Mouse (Mus musculus) megakaryocyte-erythroid progenitor cell, adult 5-6 weeks (primary cell): Measurements from ENCODE around the gene Cplx3. TPM values are rescaled to one million over a fixed set of nuclear protein-coding genes. Genes with fewer than 3 reads are reported as not detected.
A peak's percentile ranks its signal among the peaks of the same experiment; 100 is the strongest.

Experiments used
- ATAC-seq: replicated peaks from 2 replicates; pipeline ENCODE4 v1.8.0; 2016; ENCODE audit warnings: mild to moderate bottlenecking, inconsistent platforms; ENCODE audit not compliant: severe bottlenecking, poor library complexity, low FRiP score, low TSS enrichment
- total RNA-seq, 2 experiments: library from RNA; stranded (forward) in 1 of 2; stranded (reverse) in 1 of 2; fragments of 200-1000, 215-1000 nt in 1 of 2; fragments of >200 nt in 1 of 2; fragmentation: Nextera tagmentation in 1 of 2; gene quantifications; 2 replicates each; pipeline ENCODE4 v1.2.3; 2014 to 2017

Cplx3 gene
- total RNA-seq, 2 experiments from 2014 or later = not detected

GRCm38 (mm10) chr9:57565741-57566221, 40.3 kb downstream of the Cplx3 start:
- no peak for ATAC-seq

GRCm38 (mm10) chr9:57564609-57565008, 41.5 kb downstream of the Cplx3 start:
- no peak for ATAC-seq

GRCm38 (mm10) chr9:57562896-57563372, 43.1 kb downstream of the Cplx3 start:
- no peak for ATAC-seq

- ATAC-seq = no peak
Observed at GRCm38 (mm10) chr9:57561711-57562099, 44.4 kb downstream of the Cplx3 start.

GRCm38 (mm10) chr9:57560861-57561710, 45.0 kb downstream of the Cplx3 start, which contains the start of gene Scamp2:
TSS of gene Scamp2 (plus strand) at chr9:57560943.
- peak; percentile 99 for ATAC-seq

GRCm38 (mm10) chr9:57560263-57560662, 45.8 kb downstream of the Cplx3 start:
- ATAC-seq = 0 out of 2 replicates have a peak, but pooled peaks have one; percentile 11

GRCm38 (mm10) chr9:57559568-57559967, 46.5 kb downstream of the Cplx3 start:
- no peak for ATAC-seq

- ATAC-seq = no peak
Observed at GRCm38 (mm10) chr9:57558625-57559024, 47.5 kb downstream of the Cplx3 start.

GRCm38 (mm10) chr9:57557215-57557614, 48.9 kb downstream of the Cplx3 start:
- no peak for ATAC-seq

- ATAC-seq = no peak
Observed at GRCm38 (mm10) chr9:57554753-57555152, 51.3 kb downstream of the Cplx3 start.

- no peak for ATAC-seq
Observed at GRCm38 (mm10) chr9:57553119-57553518, 53.0 kb downstream of the Cplx3 start.

- no peak; the same call in 1 of the 2 replicates for ATAC-seq
Observed at GRCm38 (mm10) chr9:57552139-57552887, 53.8 kb downstream of the Cplx3 start, which contains the start of gene Mpi. TSS of gene Mpi (minus strand) at chr9:57552763.

GRCm38 (mm10) chr9:57550126-57550862, 55.8 kb downstream of the Cplx3 start:
- no peak for ATAC-seq

Other genes with a start within 250 kb of the Cplx3 start
- gene Ppcdc, start 166.2 kb downstream of the Cplx3 start, total RNA-seq (2014; fragmentation: Nextera tagmentation) = 22.1 and 34.8 TPM in 2 replicates
- 10.5 and 13.9 TPM in 2 replicates for gene Ppcdc, start 166.2 kb downstream of the Cplx3 start, total RNA-seq (2017)
- gene Scamp5, start 138.2 kb downstream of the Cplx3 start, total RNA-seq (2014; fragmentation: Nextera tagmentation) = not detected in 2 replicates
- not detected in 2 replicates for gene Scamp5, start 138.2 kb downstream of the Cplx3 start, total RNA-seq (2017)
- gene Rpp25, start 102.3 kb downstream of the Cplx3 start, total RNA-seq (2014; fragmentation: Nextera tagmentation) = not detected in 2 replicates
- not detected in 2 replicates for gene Rpp25, start 102.3 kb downstream of the Cplx3 start, total RNA-seq (2017)
- gene Cox5a, start 85.0 kb downstream of the Cplx3 start, total RNA-seq (2014; fragmentation: Nextera tagmentation) = 479 and 484 TPM in 2 replicates
- 60.4 and 80.0 TPM in 2 replicates for gene Cox5a, start 85.0 kb downstream of the Cplx3 start, total RNA-seq (2017)
- gene Fam219b, start 68.8 kb downstream of the Cplx3 start, total RNA-seq (2014; fragmentation: Nextera tagmentation) = 12.1 and 12.7 TPM in 2 replicates
- 9.2 and 10.0 TPM in 2 replicates for gene Fam219b, start 68.8 kb downstream of the Cplx3 start, total RNA-seq (2017)
- 13.5 and 16.6 TPM in 2 replicates for gene Mpi, start 53.5 kb downstream of the Cplx3 start, total RNA-seq (2014; fragmentation: Nextera tagmentation)
- gene Mpi, start 53.5 kb downstream of the Cplx3 start, total RNA-seq (2017) = 6.6 and 6.7 TPM in 2 replicates
- gene Scamp2, start 45.3 kb downstream of the Cplx3 start, total RNA-seq (2014; fragmentation: Nextera tagmentation) = 21.5 and 45.2 TPM in 2 replicates
- 10.1 and 22.2 TPM in 2 replicates for gene Scamp2, start 45.3 kb downstream of the Cplx3 start, total RNA-seq (2017)
- 8.7 and 16.7 TPM in 2 replicates for gene Ulk3, start 16.8 kb downstream of the Cplx3 start, total RNA-seq (2014; fragmentation: Nextera tagmentation)
- gene Ulk3, start 16.8 kb downstream of the Cplx3 start, total RNA-seq (2017) = 2.6 and 3.8 TPM in 2 replicates
- gene Lman1l, start 14.5 kb upstream of the Cplx3 start, total RNA-seq (2014; fragmentation: Nextera tagmentation) = not detected in 2 replicates
- gene Lman1l, start 14.5 kb upstream of the Cplx3 start, total RNA-seq (2017) = not detected in 2 replicates
- 151 and 213 TPM in 2 replicates for gene Csk, start 47.4 kb upstream of the Cplx3 start, total RNA-seq (2014; fragmentation: Nextera tagmentation)
- gene Csk, start 47.4 kb upstream of the Cplx3 start, total RNA-seq (2017) = 158 and 213 TPM in 2 replicates
- not detected in 2 replicates for gene Cyp1a2, start 77.4 kb upstream of the Cplx3 start, total RNA-seq (2014; fragmentation: Nextera tagmentation)
- not detected in 2 replicates for gene Cyp1a2, start 77.4 kb upstream of the Cplx3 start, total RNA-seq (2017)
- gene Cyp1a1, start 81.6 kb upstream of the Cplx3 start, total RNA-seq (2014; fragmentation: Nextera tagmentation) = 0.52 and 1.7 TPM in 2 replicates
- gene Cyp1a1, start 81.6 kb upstream of the Cplx3 start, total RNA-seq (2017) = 1.3 TPM in 1 of 2 replicates, not detected in the other
- gene Edc3, start 102.3 kb upstream of the Cplx3 start, total RNA-seq (2014; fragmentation: Nextera tagmentation) = 14.2 and 25.0 TPM in 2 replicates
- gene Edc3, start 102.3 kb upstream of the Cplx3 start, total RNA-seq (2017) = 4.8 and 6.0 TPM in 2 replicates
- 58.1 and 73.0 TPM in 2 replicates for gene Clk3, start 159.6 kb upstream of the Cplx3 start, total RNA-seq (2014; fragmentation: Nextera tagmentation)
- 24.7 and 36.4 TPM in 2 replicates for gene Clk3, start 159.6 kb upstream of the Cplx3 start, total RNA-seq (2017)
- 2.3 and 3.4 TPM in 2 replicates for gene Arid3b, start 230.5 kb upstream of the Cplx3 start, total RNA-seq (2014; fragmentation: Nextera tagmentation)
- 1.5 and 3.2 TPM in 2 replicates for gene Arid3b, start 230.5 kb upstream of the Cplx3 start, total RNA-seq (2017)